Mouse (Mus musculus) right cerebral cortex, adult 18-20 months (tissue): Measurements from ENCODE around the gene Tent5a.

Source experiments
- DNase-seq: peaks from one replicate; pipeline ENCODE4 v3.0.0; 2022; ENCODE audit warnings: mixed read lengths

Tent5a gene

GRCm38 (mm10) chr9:85303378-85303777, 23.8 kb downstream of the Tent5a start:
- no peak for DNase-seq

GRCm38 (mm10) chr9:85302849-85303248, 24.3 kb downstream of the Tent5a start:
- DNase-seq = no peak

GRCm38 (mm10) chr9:85274114-85274513, 53.0 kb downstream of the Tent5a start:
- no peak for DNase-seq
